Mouse (Mus musculus) megakaryocyte-erythroid progenitor cell, adult 5-6 weeks (primary cell): ENCODE measurements around the gene Adam15. TPM values are rescaled to one million over a fixed set of nuclear protein-coding genes. Genes with fewer than 3 reads are reported as not detected.

ENCODE experiments used
- ATAC-seq: replicated peaks from 2 replicates; pipeline ENCODE4 v1.8.0; 2016; ENCODE audit warnings: mild to moderate bottlenecking, inconsistent platforms; ENCODE audit not compliant: severe bottlenecking, poor library complexity, low FRiP score, low TSS enrichment
- total RNA-seq, 2 experiments: library from RNA; stranded (forward) in 1 of 2; stranded (reverse) in 1 of 2; fragments of 200-1000, 215-1000 nt in 1 of 2; fragments of >200 nt in 1 of 2; fragmentation: Nextera tagmentation in 1 of 2; gene quantifications; 2 replicates each; pipeline ENCODE4 v1.2.3; 2014 to 2017

Adam15 gene
- total RNA-seq, 2 experiments from 2014 or later, result 2.3 to 7.4 TPM

DNA sequence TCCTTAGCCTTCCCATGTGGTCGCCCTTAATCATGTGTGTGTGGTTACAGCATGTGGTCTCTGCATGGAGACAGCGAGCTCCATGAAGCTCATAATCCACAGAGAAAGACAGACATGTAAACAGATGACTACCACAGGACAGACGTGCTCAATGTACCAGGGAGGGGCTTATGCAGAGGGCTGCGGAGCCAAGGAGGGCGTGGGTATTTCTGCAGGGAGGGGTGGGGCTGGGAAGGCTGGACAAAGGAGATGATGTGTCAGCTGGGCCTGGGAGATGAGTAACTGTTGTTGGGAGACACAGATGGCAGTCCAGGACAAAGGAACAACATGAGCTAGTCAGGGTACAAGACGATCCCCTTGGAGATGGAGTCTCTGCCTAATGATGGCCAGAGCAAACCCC, 9.8 kb upstream of the Adam15 start:
- no peak for ATAC-seq

DNA sequence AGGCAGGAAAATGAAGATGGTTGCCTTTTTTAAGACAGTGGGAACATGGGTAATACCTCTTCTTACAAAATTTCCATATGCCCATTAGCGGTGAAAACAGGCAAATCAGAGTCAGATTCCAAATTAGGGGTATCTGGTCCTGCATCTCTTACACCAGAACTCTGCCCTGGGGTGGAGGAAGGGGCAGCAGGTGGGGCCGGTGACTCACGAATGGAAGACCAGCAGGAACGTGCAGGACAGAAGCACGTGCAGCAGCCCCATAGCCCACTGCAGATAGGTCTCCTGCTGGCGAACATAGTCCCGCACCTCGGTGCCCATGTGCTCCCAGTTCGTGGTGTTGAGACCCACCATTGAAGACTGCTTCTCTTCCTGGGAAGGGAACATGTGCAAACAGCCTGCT, 6.2 kb upstream of the Adam15 start:
- no peak for ATAC-seq

DNA sequence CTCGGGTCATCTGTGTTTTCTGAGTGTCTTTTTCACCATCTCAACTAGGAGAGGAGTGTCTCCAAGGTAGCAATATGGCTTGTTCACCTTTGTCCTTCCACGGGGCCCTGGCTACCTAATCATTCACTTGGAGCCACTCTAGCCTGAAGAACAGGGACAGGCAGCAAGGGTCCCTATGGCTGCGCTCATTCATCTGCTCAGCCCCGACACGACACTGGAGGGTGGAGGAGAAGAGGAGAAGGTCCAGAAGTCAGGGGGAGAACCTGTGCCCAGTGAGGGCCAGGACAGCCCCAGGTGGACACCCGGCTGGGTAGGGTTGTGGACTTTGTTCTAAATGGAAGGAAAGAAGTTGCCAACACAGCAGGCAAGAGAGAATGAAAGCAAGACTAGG, 5.7 kb upstream of the Adam15 start:
- ATAC-seq, result no peak

GRCm38 (mm10) chr3:89354816-89355511, 5.2 kb upstream of the Adam15 start:
- ATAC-seq, result peak; percentile 42; the same call in 1 of the 2 replicates

- ATAC-seq, result no peak
Measured at GRCm38 (mm10) chr3:89351271-89351670, 1.5 kb upstream of the Adam15 start.

GRCm38 (mm10) chr3:89348911-89349868, 606 bp downstream of the Adam15 start:
- ATAC-seq, result no peak

- no peak for ATAC-seq
Measured at GRCm38 (mm10) chr3:89347916-89348315, 1.9 kb downstream of the Adam15 start.

- no peak for ATAC-seq
Measured at GRCm38 (mm10) chr3:89346815-89347540, 2.8 kb downstream of the Adam15 start.

DNA sequence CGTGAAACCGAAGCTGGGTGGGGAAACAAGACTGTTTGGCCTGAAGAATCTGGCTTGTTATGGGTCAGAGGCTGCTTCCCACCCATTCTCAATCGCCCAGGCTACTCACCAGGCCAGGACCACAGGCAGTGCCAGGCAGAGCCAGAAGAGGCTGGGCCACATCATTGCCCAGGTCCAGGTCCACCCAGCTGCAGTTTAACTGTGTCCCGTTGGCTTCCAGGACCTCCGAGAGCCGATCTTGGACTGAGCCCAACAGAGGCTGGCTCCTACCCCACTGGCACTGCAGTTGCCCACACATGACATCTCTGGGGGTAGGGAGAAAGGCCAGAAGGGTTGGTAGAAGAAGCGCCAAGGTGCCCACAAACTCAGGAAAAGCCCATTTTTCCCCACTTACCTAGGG, 6.5 kb downstream of the Adam15 start:
- ATAC-seq, result no peak

DNA sequence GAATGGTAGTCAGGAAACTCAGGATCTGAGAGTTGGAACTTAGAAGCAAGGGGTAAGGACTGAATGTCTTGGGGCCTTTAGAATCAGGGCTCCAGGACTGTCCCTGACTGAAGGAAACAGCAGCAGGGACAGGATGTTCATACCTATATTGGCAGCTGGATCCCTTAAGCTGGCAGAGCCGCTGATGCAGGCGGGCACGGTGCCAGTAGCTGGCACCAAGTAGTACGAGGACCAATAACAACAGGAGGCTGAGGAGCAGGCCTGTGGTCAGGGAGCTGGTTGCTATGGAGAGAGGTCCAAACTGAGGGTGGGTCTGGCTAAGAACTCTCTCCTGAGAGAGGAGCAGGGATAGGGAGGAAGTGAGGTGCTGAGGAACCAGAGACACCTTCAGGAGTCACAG, 8.0 kb downstream of the Adam15 start:
- ATAC-seq, result no peak

DNA sequence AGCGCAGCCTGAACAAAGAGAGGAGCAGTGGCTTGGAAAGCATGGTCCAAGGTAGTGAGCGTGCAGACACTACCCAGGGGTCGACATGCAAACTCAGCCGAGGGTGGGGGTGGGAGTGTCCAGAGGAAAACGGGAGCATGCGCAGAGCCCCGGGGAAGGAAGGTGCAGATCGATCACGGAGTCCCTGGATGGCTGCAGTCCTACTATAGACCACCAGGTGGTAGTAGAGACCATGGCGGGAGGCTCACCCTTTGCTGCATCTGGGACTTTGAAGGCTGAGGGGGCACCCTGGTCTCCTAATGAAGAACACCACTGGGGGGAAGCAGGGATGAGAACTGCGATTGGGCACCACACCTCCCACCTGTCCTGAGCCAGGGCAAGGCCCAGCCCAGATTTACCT, 9.3 kb downstream of the Adam15 start:
- peak; percentile 73 for ATAC-seq

DNA sequence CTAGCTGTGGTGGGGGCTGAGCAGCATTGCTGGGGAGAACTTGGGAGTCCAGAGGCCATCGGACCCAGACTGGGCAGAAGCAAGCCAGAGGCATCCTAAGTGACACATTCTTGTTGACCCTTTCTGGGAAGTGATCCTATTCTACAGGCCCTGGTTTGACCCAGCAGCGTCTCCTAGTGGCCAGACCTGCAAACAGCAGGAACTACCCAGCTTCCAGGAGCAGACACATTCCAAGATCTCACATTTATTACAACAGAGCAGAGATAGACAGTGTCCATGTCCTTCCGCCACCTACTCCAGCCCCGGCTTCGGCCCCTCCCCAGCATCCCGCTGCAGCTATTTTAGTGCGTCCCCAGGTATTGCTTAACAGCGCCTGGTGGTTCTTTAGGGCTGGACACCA, 10.4 kb downstream of the Adam15 start:
- ATAC-seq, result 0 out of 2 replicates have a peak, but pooled peaks have one; percentile 24

DNA sequence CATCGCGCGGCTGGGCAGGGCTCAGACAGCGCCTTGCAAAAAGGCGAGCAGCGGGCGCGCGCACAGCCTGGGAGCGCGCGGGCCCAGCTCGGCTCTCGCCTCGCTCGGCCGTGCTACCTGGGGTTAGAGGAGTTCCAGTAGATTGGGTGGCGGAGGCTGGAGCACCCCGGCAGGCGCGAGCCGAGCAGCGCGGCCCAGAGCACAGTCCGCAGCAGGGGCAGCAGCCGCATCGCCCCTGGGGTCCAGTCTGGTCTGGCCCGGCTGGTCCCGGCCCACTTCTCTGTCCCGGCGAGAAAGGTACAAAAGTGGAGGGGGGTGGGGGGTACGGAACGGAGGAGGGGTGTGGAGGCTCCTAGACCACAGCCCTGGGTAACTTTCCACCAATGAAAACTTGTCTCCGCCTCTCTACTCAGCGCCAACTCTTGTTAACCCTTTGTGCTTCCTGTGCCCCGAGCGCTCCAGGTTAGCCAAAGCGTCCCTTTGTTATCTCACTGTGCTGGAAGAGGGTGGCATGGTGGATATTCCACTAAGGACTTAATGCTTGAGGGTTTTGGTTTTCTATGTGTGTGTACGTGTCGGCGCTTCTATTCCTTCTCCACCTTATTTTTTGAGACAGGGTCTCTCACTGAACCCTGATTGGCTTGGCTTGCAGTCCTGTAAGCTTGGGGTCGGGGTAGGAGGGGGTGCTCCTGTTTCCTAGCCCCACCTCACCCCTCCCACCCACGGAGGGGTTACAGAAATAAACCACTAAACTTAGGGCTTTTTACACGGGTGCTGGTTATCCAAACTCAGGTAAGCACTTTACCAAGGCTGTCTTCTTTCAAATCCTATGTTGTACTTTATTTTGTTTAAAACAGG, 11.8 kb downstream of the Adam15 start, which contains the start of gene Efna4:
TSS of gene Efna4 (minus strand) at position 308 of the 858 bp plus-strand sequence.
- peak; percentile 27; the same call in 1 of the 2 replicates for ATAC-seq

DNA sequence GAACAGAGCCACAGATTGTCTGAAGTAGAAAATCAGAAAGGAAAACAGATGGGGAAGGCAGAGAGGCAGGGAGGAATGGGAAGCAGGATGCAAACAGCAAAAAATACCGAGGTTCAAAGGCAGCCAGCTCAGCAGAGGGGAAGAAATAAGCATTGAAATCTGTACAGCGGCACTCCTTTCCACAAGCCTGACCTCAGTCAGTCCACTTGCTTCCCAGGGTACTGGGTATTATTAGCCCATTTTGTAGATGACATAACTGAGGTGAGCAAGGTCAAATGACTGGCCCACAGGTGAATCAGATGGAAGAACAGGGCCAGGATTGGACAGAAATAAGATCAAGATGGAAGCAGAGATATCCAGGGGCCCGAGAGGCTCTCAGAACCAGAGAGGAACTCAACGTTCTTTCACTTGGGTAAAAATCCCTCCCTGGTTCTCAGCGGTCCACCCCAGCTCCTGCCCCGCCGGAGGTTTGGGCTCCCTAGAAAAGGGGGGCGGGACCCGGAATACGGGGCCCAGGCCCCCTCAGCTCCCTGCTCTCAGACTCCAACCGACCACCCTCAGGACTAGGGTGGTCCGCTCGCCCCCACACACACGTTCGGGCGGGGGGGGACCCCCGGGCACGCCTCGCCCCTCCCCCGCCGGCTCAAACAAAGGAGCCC, 12.6 kb downstream of the Adam15 start:
- ATAC-seq, result no peak

GRCm38 (mm10) chr3:89336529-89336928, 13.3 kb downstream of the Adam15 start:
- no peak for ATAC-seq

- ATAC-seq, result no peak
Measured at GRCm38 (mm10) chr3:89333053-89333452, 16.7 kb downstream of the Adam15 start.

GRCm38 (mm10) chr3:89332476-89332875, 17.3 kb downstream of the Adam15 start:
- no peak for ATAC-seq

- no peak for ATAC-seq
Measured at GRCm38 (mm10) chr3:89332013-89332412, 17.8 kb downstream of the Adam15 start.
